Mouse (Mus musculus) cerebellum, postnatal 10 days (tissue): ENCODE measurements around the gene Cfdp1.

Experiments used
- DNase-seq, 2 experiments: peaks; one replicate each; pipeline ENCODE4 v3.0.0; 2021; ENCODE audit warnings: mixed read lengths in 2 of 2

Gene Cfdp1

GRCm38 (mm10) chr8:111735791-111736190 is 118.3 kb downstream of the Cfdp1 start:
- DNase-seq: peak in 1 of 2 experiments; percentile 37

DNA sequence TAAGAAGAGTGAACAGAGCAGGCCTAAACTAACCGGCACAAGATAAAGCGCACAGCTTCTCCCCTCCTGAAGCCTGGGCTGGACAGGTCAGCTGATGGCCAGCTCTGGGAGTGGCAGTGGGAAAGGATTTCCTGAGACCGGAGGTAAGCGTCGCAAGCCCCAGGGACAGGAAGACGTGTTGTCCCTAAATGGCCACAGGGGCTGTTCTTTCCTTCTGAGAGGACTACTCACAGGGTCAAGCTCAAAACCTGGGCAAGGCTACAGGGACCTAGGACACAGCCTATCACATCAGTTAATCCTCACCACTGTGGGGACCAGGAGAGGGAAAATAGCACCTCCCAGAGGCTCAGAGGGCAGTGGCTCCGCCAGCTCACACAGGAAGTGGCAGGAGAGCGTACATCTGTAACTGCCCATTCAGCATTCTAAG is 118.7 kb downstream of the Cfdp1 start:
- DNase-seq: no peak

- DNase-seq: no peak
Measured at GRCm38 (mm10) chr8:111734244-111734960, 119.7 kb downstream of the Cfdp1 start.

DNA sequence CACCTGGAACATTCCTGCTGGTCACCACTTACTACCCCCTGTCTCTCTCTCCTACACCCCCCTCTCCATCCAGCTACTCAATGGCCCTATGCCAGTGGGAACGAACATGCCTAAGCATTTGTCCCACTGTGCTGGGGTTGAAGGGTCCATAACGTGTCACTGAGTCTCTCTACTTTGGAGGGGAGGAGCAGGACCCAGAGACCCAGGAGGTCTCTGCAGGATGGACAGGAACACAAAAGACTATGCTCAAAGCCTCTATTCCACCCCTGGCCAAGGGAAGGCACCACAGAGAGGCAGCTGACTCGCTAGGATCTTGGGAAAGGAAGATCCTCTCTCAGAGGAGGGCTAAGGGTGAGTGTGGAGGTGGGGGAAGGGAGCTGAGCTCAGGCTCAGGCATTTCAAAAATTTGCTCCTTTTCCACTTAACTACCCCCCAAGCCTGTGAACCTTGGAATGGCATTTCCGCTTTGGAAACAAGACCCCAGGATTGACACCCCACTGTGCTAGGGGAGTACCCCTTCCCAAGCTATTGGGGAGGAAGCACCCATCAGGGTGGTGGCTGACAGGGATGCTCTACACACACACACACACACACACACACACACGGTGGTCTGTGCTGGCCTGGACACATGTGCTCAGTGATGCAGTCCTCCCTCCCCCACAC is 120.4 kb downstream of the Cfdp1 start:
- DNase-seq: peak; percentile 30 to 32

DNA sequence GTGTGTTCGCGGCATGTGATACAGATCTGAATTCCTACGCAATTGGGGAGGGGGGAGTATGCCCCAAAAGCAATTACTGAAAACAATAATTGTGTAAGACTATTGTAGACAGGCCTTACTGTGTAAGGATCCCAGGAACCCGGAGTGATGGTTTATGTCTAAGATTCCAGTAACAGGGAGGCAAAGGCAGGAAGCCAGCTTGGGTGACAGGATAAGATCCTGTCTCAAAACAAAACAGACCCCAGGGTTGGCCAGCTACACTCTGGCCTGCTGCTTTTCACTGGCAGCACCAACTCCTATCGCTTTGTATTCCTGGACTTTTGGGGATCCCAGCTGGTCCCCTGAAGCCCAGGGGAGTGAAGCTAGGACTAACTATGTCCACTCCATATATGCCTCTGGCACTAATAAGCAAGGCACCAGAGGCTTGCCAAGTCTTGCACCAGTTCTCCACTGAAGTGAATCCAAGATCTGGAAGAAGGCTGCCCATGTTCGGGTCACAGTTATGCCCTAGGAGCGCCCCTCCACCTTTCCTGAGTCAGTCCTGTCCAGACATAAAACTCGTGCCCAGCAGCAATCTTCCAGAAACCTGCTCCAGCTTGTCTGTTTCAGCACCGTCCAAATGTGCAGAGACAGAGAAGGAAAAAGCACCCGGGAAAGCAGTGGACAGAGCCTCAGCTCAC is 121.5 kb downstream of the Cfdp1 start:
- peak; percentile 51 to 53 for DNase-seq

GRCm38 (mm10) chr8:111732004-111732403 is 122.1 kb downstream of the Cfdp1 start:
- DNase-seq: peak; percentile 97 to 98

GRCm38 (mm10) chr8:111731231-111731977 is 122.7 kb downstream of the Cfdp1 start:
- peak; percentile 41 to 52 for DNase-seq

DNA sequence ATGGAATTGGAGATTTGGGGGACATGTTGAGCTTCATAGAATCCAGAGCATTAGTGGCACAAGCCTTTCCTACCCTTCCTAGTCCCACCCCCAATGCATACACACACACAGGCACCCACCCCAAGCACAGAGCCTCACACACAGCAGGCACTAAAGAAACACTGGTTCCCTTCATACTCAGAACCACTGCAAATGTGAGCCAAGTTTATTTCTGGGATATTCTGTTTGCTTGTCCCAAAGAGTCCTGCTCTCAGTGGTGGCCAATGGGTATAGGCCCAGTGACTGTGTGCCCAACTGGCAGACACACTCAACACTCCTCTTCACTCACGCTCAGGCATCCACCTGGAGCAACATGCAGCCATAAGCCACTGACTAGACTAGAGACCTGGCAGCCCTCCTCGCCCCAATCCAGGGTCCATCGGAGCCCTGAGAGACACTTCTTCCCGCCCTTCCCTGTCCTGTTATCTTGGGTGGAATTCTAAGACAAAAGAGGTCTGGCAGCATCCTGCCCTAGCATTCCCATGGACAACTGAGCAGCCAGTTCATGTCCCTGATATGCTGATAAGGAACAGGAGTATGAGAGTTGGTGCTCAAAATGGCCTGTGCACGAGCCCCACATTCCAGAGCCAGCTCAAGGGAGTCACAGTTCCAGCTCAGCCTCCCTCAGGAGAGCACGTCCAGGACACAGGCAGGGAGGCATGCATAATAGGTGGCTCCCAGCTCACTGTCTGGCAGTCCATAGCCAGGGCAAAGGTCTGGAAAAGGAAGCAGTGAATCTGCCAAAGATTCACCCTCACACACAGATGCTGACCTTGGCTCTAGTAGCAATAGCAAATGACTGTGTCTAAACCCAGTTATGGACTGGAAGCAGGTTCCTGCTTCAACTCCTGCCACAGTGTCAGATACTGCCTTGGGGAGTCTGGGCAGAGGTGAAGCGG is 124.6 kb downstream of the Cfdp1 start:
- DNase-seq: peak in 1 of 2 experiments; percentile 25

- DNase-seq: peak in 1 of 2 experiments; percentile 13
Measured at GRCm38 (mm10) chr8:111728481-111728880, 125.6 kb downstream of the Cfdp1 start.

DNA sequence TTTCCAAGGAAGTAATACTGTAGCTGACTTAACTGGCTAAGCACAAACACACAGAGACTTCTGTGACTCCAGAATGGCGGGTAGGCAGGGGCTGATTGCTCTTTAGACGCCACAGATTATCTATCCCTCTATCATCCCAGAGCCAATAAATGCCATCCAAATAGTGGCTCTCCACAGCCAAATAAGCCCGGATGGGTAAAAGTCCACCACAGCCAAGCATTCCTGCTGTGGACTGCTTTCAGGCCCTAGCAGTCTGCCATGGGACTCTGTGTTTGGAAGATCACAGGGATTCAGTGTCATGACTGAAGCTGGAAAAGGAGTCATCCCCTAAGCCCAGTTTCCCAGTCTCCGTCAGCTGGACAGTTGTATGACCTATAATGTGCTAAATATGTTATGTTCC is 126.5 kb downstream of the Cfdp1 start:
- no peak for DNase-seq

- peak; percentile 77 to 88 for DNase-seq
Measured at GRCm38 (mm10) chr8:111726102-111726900, 127.8 kb downstream of the Cfdp1 start.

DNA sequence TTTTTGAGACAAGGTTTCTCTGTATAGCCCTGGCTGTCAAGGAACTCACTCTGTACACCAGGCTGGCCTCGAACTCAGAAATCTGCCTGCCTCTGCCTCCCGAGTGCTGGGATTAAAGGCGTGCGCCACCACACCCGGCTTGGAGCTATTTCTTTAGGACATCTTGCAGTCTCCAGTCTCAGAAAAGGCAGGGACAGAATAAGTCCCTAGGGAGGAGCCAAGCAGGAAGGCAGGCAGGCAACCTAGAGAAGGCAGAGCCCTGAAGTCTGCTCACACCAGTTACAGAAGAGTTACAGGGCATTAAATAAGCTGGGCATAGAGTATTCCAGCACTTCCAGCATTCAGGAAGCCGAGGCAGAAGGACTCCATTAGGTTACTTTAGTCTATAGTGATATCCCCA is 128.8 kb downstream of the Cfdp1 start:
- DNase-seq: no peak

GRCm38 (mm10) chr8:111720115-111720544 is 134.0 kb downstream of the Cfdp1 start:
- DNase-seq: no peak

- peak in 1 of 2 experiments; percentile 13 for DNase-seq
Measured at GRCm38 (mm10) chr8:111718937-111719336, 135.2 kb downstream of the Cfdp1 start.
